Mouse (Mus musculus) gastrocnemius, adult 2 months (tissue): ENCODE results near the gene Slc25a10. TPM values are rescaled to one million over a fixed set of nuclear protein-coding genes. Genes with fewer than 3 reads are reported as not detected.

Experiments
- DNase-seq: peaks from one replicate; pipeline ENCODE4 v3.0.0; 2022
- H3K27ac ChIP-seq: fragments of 200-600 bp; 2 replicates; pipeline ENCODE4 v1.8.1; 2022; ENCODE audit warnings: mild to moderate bottlenecking
- H3K4me3 ChIP-seq: fragments of 200-600 bp; 2 replicates; pipeline ENCODE4 v1.8.1; 2022; ENCODE audit warnings: mild to moderate bottlenecking, moderate library complexity
- CTCF ChIP-seq: fragments of 200-600 bp; IDR thresholded peaks from 2 replicates; pipeline ENCODE4 v1.8.1; 2022; ENCODE audit warnings: antibody characterized with exemption, mild to moderate bottlenecking, moderate library complexity
- intact Hi-C: fragments of 180-260 bp; cut with DNase I; formaldehyde crosslinking; loops from one replicate; pipeline ENCODE4 v1.15.1; 2025
- total RNA-seq, 2 experiments: library from RNA; stranded (reverse); gene quantifications; 2 replicates each; pipeline ENCODE4 v1.2.3; 2021

Gene Slc25a10
- total RNA-seq, 2 experiments from 2014 or later: 2.8 to 4.1 TPM

GRCm38 (mm10) chr11:120458847-120459597, 32.6 kb upstream of the Slc25a10 start:
- peak overlapping the region; percentile 94; the same call in 1 of the 2 replicates for H3K27ac ChIP-seq
- peak; percentile 36; the same call in 1 of the 2 replicates for TF ChIP-seq CTCF
- peak; percentile 4 for DNase-seq
- intact Hi-C loops: no loop called here
- H3K4me3 ChIP-seq: peak overlapping the region; percentile 98

GRCm38 (mm10) chr11:120463536-120463935, 28.1 kb upstream of the Slc25a10 start:
- no peak for TF ChIP-seq CTCF
- intact Hi-C loops: no loop called here

GRCm38 (mm10) chr11:120464365-120464764, 27.3 kb upstream of the Slc25a10 start:
- H3K27ac ChIP-seq: no peak overlapping the region
- intact Hi-C loops: no loop called here
- H3K4me3 ChIP-seq: no peak overlapping the region
- no peak for DNase-seq
- TF ChIP-seq CTCF: no peak

More at GRCm38 (mm10) chr11:120463536-120463935, 28.1 kb upstream of the Slc25a10 start:
- Histone ChIP-seq H3K4me3 (no peak overlapping the region), H3K27ac (no peak overlapping the region)
- DNase-seq: peak; percentile 4

- H3K4me3 ChIP-seq: no peak overlapping the region
- H3K27ac ChIP-seq: no peak overlapping the region
- intact Hi-C loops: no loop called here
- peak; percentile 19 for DNase-seq
- no peak for TF ChIP-seq CTCF
Observed at GRCm38 (mm10) chr11:120465521-120465920, 26.1 kb upstream of the Slc25a10 start.

GRCm38 (mm10) chr11:120467051-120467735, 24.4 kb upstream of the Slc25a10 start, which contains the start of gene Arl16:
Arl16 (minus strand) TSS chr11:120467607.
- peak; percentile 95 for DNase-seq
- no peak for TF ChIP-seq CTCF
- intact Hi-C loops: no loop called here
- peak within 1 kb of the TSS; percentile 88 for H3K27ac ChIP-seq
- peak within 1 kb of the TSS; percentile 99 for H3K4me3 ChIP-seq

GRCm38 (mm10) chr11:120467736-120468092, 23.9 kb upstream of the Slc25a10 start:
- no peak for DNase-seq
- intact Hi-C loops: no loop called here
- TF ChIP-seq CTCF: no peak
- Histone ChIP-seq H3K4me3 (peak overlapping the region; percentile 99), H3K27ac (peak overlapping the region; percentile 88)

- intact Hi-C loops: no loop called here
- TF ChIP-seq CTCF: no peak
- DNase-seq: no peak
- Histone ChIP-seq H3K4me3 (no peak overlapping the region), H3K27ac (no peak overlapping the region)
Observed at GRCm38 (mm10) chr11:120472052-120472451, 19.6 kb upstream of the Slc25a10 start.

GRCm38 (mm10) chr11:120483448-120483934, 8.1 kb upstream of the Slc25a10 start:
- intact Hi-C loops: no loop called here
- no peak for DNase-seq
- TF ChIP-seq CTCF: no peak
- Histone ChIP-seq H3K27ac (no peak overlapping the region), H3K4me3 (peak overlapping the region; percentile 93)

- no peak for TF ChIP-seq CTCF
- Histone ChIP-seq H3K27ac (peak within 1 kb of the TSS; percentile 98), H3K4me3 (peak within 1 kb of the TSS; percentile 93)
- DNase-seq: peak; percentile 93
- intact Hi-C loops: no loop called here
Observed at GRCm38 (mm10) chr11:120484265-120484981, 7.2 kb upstream of the Slc25a10 start, which contains the start of gene Mrpl12. Mrpl12 (plus strand) TSS chr11:120484613.

GRCm38 (mm10) chr11:120485251-120485650, 6.4 kb upstream of the Slc25a10 start:
- H3K4me3 ChIP-seq: peak overlapping the region; percentile 93
- intact Hi-C loops: no loop called here
- peak overlapping the region; percentile 98 for H3K27ac ChIP-seq
- DNase-seq: no peak
- TF ChIP-seq CTCF: no peak

- no peak for TF ChIP-seq CTCF
Observed at GRCm38 (mm10) chr11:120488516-120488915, 3.1 kb upstream of the Slc25a10 start.

GRCm38 (mm10) chr11:120489054-120489761, 2.4 kb upstream of the Slc25a10 start:
- Histone ChIP-seq H3K4me3 (no peak overlapping the region), H3K27ac (peak overlapping the region; percentile 78)
- peak; percentile 69 for DNase-seq
- intact Hi-C loops: loop anchor here (1.0 kb wide), 1 partner anchor 123 kb away; no protein-coding TSS in a partner anchor
- peak; percentile 94; the same call in 1 of the 2 replicates for TF ChIP-seq CTCF

More at GRCm38 (mm10) chr11:120488516-120488915, 3.1 kb upstream of the Slc25a10 start:
- DNase-seq: no peak
- intact Hi-C loops: no loop called here
- H3K27ac ChIP-seq: no peak overlapping the region
- H3K4me3 ChIP-seq: no peak overlapping the region
